Mouse (Mus musculus): Measurements from ENCODE around the gene Bpifa3. TPM values are rescaled to one million over a fixed set of nuclear protein-coding genes. Genes with fewer than 3 reads are reported as not detected.
"Not testable (repeated sequence)": the region's sequence is repeated elsewhere in the genome, so short reads cannot be mapped to it uniquely, and the experiment has no call there.

Bpifa3 gene
- polyA plus RNA-seq, 1 experiment from 2014 or later = not detected

GRCm38 (mm10) chr2:154171621-154172020 lies 41.5 kb downstream of the Bpifa3 start:
- 73% methylated on average over 6 of the region's 6 CpGs for WGBS

DNA sequence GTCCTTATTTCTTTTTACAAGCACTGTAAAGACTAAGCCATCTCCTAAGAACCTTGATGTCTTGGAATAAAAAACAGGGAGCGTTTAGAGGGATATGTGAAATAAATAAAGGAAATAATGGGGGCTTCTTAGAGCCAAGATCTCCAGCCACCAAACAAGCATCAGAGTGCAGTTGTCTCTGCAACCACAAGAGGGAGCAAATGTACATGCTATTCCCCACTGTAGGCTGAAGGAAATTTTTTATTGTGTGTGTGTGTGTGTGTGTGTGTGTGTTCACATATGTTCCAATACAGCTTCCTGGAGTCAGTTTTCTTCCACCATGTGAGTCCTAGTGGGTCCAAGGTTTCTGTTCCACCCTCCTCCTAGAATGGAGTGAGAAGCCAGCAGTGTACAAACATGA lies 43.2 kb downstream of the Bpifa3 start:
- no peak for ATAC-seq
- Histone ChIP-seq H3K27me3 (replicated peaks; ENCODE audit: control insufficient read depth, insufficient read depth, low read length) (no peaks in the 10 kb centered on the region), H3K9me3 (ENCODE audit: control insufficient read depth, low read length) (no peaks in the 10 kb centered on the region), H3K4me1 (ENCODE audit: control insufficient read depth, insufficient read depth, low read length) (no peaks in the 10 kb centered on the region), H3K4me3 (ENCODE audit: low read length) (no peak overlapping the region), H3K4me2 (ENCODE audit: low read depth, low read length) (no peak overlapping the region), H3K9ac (ENCODE audit: low read depth, low read length) (no peak overlapping the region), H3K27ac (ENCODE audit: low read length) (no peak overlapping the region), H3K36me3 (ENCODE audit: control insufficient read depth, insufficient read depth, low read length) (no peaks in the 10 kb centered on the region)
- WGBS = 54% methylated on average over 1 of the region's 1 CpGs

More at GRCm38 (mm10) chr2:154171621-154172020, 41.5 kb downstream of the Bpifa3 start:
- Histone ChIP-seq H3K36me3 (ENCODE audit: control insufficient read depth, insufficient read depth, low read length) (no peaks in the 10 kb centered on the region), H3K9ac (ENCODE audit: low read depth, low read length) (no peak overlapping the region), H3K4me3 (ENCODE audit: low read length) (no peak overlapping the region), H3K9me3 (ENCODE audit: control insufficient read depth, low read length) (no peaks in the 10 kb centered on the region), H3K4me1 (ENCODE audit: control insufficient read depth, insufficient read depth, low read length) (no peaks in the 10 kb centered on the region), H3K27me3 (replicated peaks; ENCODE audit: control insufficient read depth, insufficient read depth, low read length) (no peaks in the 10 kb centered on the region), H3K4me2 (ENCODE audit: low read depth, low read length) (no peak overlapping the region), H3K27ac (ENCODE audit: low read length) (no peak overlapping the region)
- no peak for ATAC-seq

DNA sequence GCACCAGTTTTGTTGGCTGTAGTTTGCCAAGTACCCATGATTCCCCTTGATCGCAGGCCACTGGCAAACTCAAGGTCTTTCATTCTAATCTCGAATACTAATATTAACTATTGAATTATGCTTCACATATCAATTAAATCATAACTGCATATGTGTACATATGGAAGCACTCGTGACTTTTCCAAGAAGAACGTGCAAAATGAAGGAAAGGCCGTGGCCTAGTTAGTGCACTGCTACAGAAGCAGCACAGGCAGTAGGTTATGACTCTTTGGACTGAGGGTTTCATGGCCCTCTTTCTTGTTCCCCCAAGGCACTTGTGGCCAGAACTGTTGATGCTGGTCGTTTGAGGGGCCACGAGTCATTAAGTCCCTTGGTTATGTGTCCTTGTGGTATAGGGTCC lies 51.8 kb downstream of the Bpifa3 start:
- H3K9ac ChIP-seq (ENCODE audit: low read depth, low read length); H3K4me3 ChIP-seq (ENCODE audit: low read length); H3K4me1 ChIP-seq (ENCODE audit: control insufficient read depth, insufficient read depth, low read length); H3K27me3 ChIP-seq (replicated peaks; ENCODE audit: control insufficient read depth, insufficient read depth, low read length); H3K27ac ChIP-seq (ENCODE audit: low read length); H3K36me3 ChIP-seq (ENCODE audit: control insufficient read depth, insufficient read depth, low read length); ATAC-seq; H3K9me3 ChIP-seq (ENCODE audit: control insufficient read depth, low read length); H3K4me2 ChIP-seq (ENCODE audit: low read depth, low read length): not testable (repeated sequence)
- 84% methylated on average over 7 of the region's 7 CpGs for WGBS

DNA sequence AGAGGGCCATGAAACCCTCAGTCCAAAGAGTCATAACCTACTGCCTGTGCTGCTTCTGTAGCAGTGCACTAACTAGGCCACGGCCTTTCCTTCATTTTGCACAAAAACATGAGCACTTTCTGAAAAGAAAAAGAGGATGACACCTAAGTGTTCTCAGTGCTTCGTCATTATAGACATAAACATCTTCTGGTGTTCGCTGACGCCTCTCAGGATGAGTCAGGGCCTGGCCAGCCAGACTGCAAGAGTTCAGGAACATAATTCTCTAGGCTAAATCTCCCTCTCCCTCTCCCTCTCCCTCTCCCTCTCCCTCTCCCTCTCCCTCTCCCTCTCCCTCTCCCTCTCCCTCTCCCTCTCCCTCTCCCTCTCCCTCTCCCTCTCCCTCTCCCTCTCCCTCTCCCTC lies 52.9 kb downstream of the Bpifa3 start:
- H3K36me3 ChIP-seq (ENCODE audit: control insufficient read depth, insufficient read depth, low read length); H3K27me3 ChIP-seq (replicated peaks; ENCODE audit: control insufficient read depth, insufficient read depth, low read length); H3K4me1 ChIP-seq (ENCODE audit: control insufficient read depth, insufficient read depth, low read length); H3K9me3 ChIP-seq (ENCODE audit: control insufficient read depth, low read length); H3K27ac ChIP-seq (ENCODE audit: low read length); ATAC-seq; H3K4me2 ChIP-seq (ENCODE audit: low read depth, low read length); H3K9ac ChIP-seq (ENCODE audit: low read depth, low read length); H3K4me3 ChIP-seq (ENCODE audit: low read length): not testable (repeated sequence)
- 61% methylated on average over 4 of the region's 4 CpGs for WGBS

GRCm38 (mm10) chr2:154185319-154185718 lies 55.2 kb downstream of the Bpifa3 start:
- Histone ChIP-seq H3K9me3 (ENCODE audit: control insufficient read depth, low read length) (no peaks in the 10 kb centered on the region), H3K4me3 (ENCODE audit: low read length) (no peak overlapping the region), H3K4me2 (ENCODE audit: low read depth, low read length) (no peak overlapping the region), H3K27ac (ENCODE audit: low read length) (no peak overlapping the region), H3K36me3 (ENCODE audit: control insufficient read depth, insufficient read depth, low read length) (no peaks in the 10 kb centered on the region), H3K4me1 (ENCODE audit: control insufficient read depth, insufficient read depth, low read length) (no peaks in the 10 kb centered on the region), H3K27me3 (replicated peaks; ENCODE audit: control insufficient read depth, insufficient read depth, low read length) (no peaks in the 10 kb centered on the region), H3K9ac (ENCODE audit: low read depth, low read length) (no peak overlapping the region)
- no peak for ATAC-seq
- 84% methylated on average over 6 of the region's 6 CpGs for WGBS

DNA sequence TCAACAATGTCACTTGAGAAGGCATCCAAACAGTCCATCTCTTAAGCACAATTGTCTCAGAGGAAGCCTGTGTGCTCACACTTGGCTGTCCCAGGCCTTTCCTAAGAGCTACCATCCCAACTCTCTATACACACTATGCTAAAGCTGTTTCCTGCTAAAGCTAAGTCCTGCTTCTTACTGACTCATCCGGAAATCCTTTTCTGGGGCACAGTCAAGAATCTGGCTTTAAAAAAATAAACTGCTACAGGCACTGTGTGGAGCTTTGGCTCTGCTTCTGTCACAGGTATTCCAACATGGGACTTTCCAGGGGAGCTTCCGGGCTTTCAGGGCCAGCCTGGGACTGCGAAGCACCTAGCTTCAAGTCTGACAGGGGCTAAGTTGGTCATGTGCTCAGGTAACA lies 55.6 kb downstream of the Bpifa3 start:
- Histone ChIP-seq H3K4me2 (ENCODE audit: low read depth, low read length) (no peak overlapping the region), H3K4me1 (ENCODE audit: control insufficient read depth, insufficient read depth, low read length) (no peaks in the 10 kb centered on the region), H3K9ac (ENCODE audit: low read depth, low read length) (no peak overlapping the region), H3K36me3 (ENCODE audit: control insufficient read depth, insufficient read depth, low read length) (no peaks in the 10 kb centered on the region), H3K9me3 (ENCODE audit: control insufficient read depth, low read length) (no peaks in the 10 kb centered on the region), H3K4me3 (ENCODE audit: low read length) (no peak overlapping the region), H3K27me3 (replicated peaks; ENCODE audit: control insufficient read depth, insufficient read depth, low read length) (no peaks in the 10 kb centered on the region), H3K27ac (ENCODE audit: low read length) (no peak overlapping the region)
- ATAC-seq = no peak
- 67% methylated on average over 3 of the region's 3 CpGs for WGBS

- Histone ChIP-seq H3K4me1 (ENCODE audit: control insufficient read depth, insufficient read depth, low read length) (no peaks in the 10 kb centered on the region), H3K9ac (ENCODE audit: low read depth, low read length) (no peak overlapping the region), H3K27ac (ENCODE audit: low read length) (no peak overlapping the region), H3K27me3 (replicated peaks; ENCODE audit: control insufficient read depth, insufficient read depth, low read length) (no peaks in the 10 kb centered on the region), H3K4me2 (ENCODE audit: low read depth, low read length) (no peak overlapping the region), H3K9me3 (ENCODE audit: control insufficient read depth, low read length) (no peaks in the 10 kb centered on the region), H3K4me3 (ENCODE audit: low read length) (no peak overlapping the region), H3K36me3 (ENCODE audit: control insufficient read depth, insufficient read depth, low read length) (no peaks in the 10 kb centered on the region)
- 40% methylated on average over 5 of the region's 5 CpGs for WGBS
- ATAC-seq = no peak
Observed at GRCm38 (mm10) chr2:154187468-154187867, 57.3 kb downstream of the Bpifa3 start.

Other genes starting within 250 kb of the Bpifa3 start
- not detected in 2 replicates for gene Bpifb6, start 229.9 kb upstream of the Bpifa3 start, polyA plus RNA-seq (2015; fragmentation: Nextera tagmentation; extraction: Ambion mirVana)
- gene Bpifb3, start 212.1 kb upstream of the Bpifa3 start, polyA plus RNA-seq (2015; fragmentation: Nextera tagmentation; extraction: Ambion mirVana) = not detected in 2 replicates
- gene Bpifb4, start 192.1 kb upstream of the Bpifa3 start, polyA plus RNA-seq (2015; fragmentation: Nextera tagmentation; extraction: Ambion mirVana) = not detected in 2 replicates
- gene Bpifa6, start 155.4 kb upstream of the Bpifa3 start, polyA plus RNA-seq (2015; fragmentation: Nextera tagmentation; extraction: Ambion mirVana) = not detected in 2 replicates
- not detected in 2 replicates for gene Bpifa2, start 122.1 kb upstream of the Bpifa3 start, polyA plus RNA-seq (2015; fragmentation: Nextera tagmentation; extraction: Ambion mirVana)
- not detected in 2 replicates for gene Bpifa1, start 12.5 kb downstream of the Bpifa3 start, polyA plus RNA-seq (2015; fragmentation: Nextera tagmentation; extraction: Ambion mirVana)
- not detected in 2 replicates for gene Bpifa5, start 32.3 kb downstream of the Bpifa3 start, polyA plus RNA-seq (2015; fragmentation: Nextera tagmentation; extraction: Ambion mirVana)
- 0.10 TPM in 1 of 2 replicates, not detected in the other for gene Bpifb1, start 60.5 kb downstream of the Bpifa3 start, polyA plus RNA-seq (2015; fragmentation: Nextera tagmentation; extraction: Ambion mirVana)
- 0.07 TPM in 1 of 2 replicates, not detected in the other for gene Bpifb5, start 93.4 kb downstream of the Bpifa3 start, polyA plus RNA-seq (2015; fragmentation: Nextera tagmentation; extraction: Ambion mirVana)
- not detected in 2 replicates for gene Bpifb9a, start 127.5 kb downstream of the Bpifa3 start, polyA plus RNA-seq (2015; fragmentation: Nextera tagmentation; extraction: Ambion mirVana)
- not detected in 2 replicates for gene Bpifb9b, start 176.9 kb downstream of the Bpifa3 start, polyA plus RNA-seq (2015; fragmentation: Nextera tagmentation; extraction: Ambion mirVana)
- gene Cdk5rap1, start 242.7 kb downstream of the Bpifa3 start, polyA plus RNA-seq (2015; fragmentation: Nextera tagmentation; extraction: Ambion mirVana) = 16.9 and 18.1 TPM in 2 replicates

Data from intestine, embryonic 16.5 days (tissue).